Mouse (Mus musculus) C2C12 (cell line): ENCODE results near the gene Ctxn1. TPM values are rescaled to one million over a fixed set of nuclear protein-coding genes. Genes with fewer than 3 reads are reported as not detected.
"Not testable (repeated sequence)": the region's sequence is repeated elsewhere in the genome, so short reads cannot be mapped to it uniquely, and the experiment has no call there.

Source experiments
- H3K27me3 ChIP-seq: one replicate; pipeline ENCODE4 v1.6.1; 2011; ENCODE audit not compliant: control insufficient read depth, insufficient read depth, insufficient read length
- H3K36me3 ChIP-seq: one replicate; pipeline ENCODE4 v1.6.1; 2011; ENCODE audit not compliant: control insufficient read depth, insufficient read depth
- H3K4me3 ChIP-seq: one replicate; pipeline ENCODE4 v1.5.1; 2011; ENCODE audit warnings: mild to moderate bottlenecking, control low read depth; ENCODE audit not compliant: poor library complexity, insufficient read depth, severe bottlenecking
- H3K79me2 ChIP-seq: one replicate; pipeline ENCODE4 v1.6.1; 2011; ENCODE audit not compliant: control insufficient read depth, insufficient read depth
- H3K79me3 ChIP-seq: one replicate; pipeline ENCODE4 v1.6.1; 2011; ENCODE audit warnings: low read depth, control low read depth
- H3ac ChIP-seq: one replicate; pipeline ENCODE3; 2011; ENCODE audit warnings: low read depth; ENCODE audit not compliant: control insufficient read depth, insufficient read length
- CEBPB ChIP-seq: IDR thresholded peaks from one replicate; pipeline ENCODE4 v1.6.1; 2011; ENCODE audit warnings: low read depth, mild to moderate bottlenecking, control low read depth, moderate library complexity
- CTCF ChIP-seq: IDR thresholded peaks from one replicate; pipeline ENCODE4 v1.5.1; 2011; ENCODE audit not compliant: control insufficient read depth, insufficient read depth, insufficient read length
- FOSL1 ChIP-seq: IDR thresholded peaks from one replicate; pipeline ENCODE4 v1.8.0; 2011; ENCODE audit warnings: mild to moderate bottlenecking, low read length; ENCODE audit not compliant: poor library complexity, insufficient read depth, severe bottlenecking
- MAX ChIP-seq: IDR thresholded peaks from one replicate; pipeline ENCODE4 v1.6.1; 2011; ENCODE audit warnings: mild to moderate bottlenecking, control low read depth
- MYOD1 ChIP-seq: IDR thresholded peaks from one replicate; pipeline ENCODE4 v1.6.1; 2011; ENCODE audit warnings: low read depth; ENCODE audit not compliant: control insufficient read depth, insufficient read length
- MYOG ChIP-seq: IDR thresholded peaks from one replicate; pipeline ENCODE4 v1.6.1; 2011; ENCODE audit not compliant: control insufficient read depth, insufficient read length; ENCODE audit errors: extremely low read depth
- USF1 ChIP-seq: IDR thresholded peaks from one replicate; pipeline ENCODE4 v1.6.1; 2011; ENCODE audit warnings: low read depth, mild to moderate bottlenecking, control low read depth, moderate library complexity
- polyA plus RNA-seq: library from polyadenylated mRNA; unstranded; fragments of >200 nt; fragmentation: generic; extraction: Trizol; gene quantifications from one replicate; pipeline ENCODE4 v1.2.1, GENCODE M21; 2012; ENCODE audit warnings: missing spikeins

Ctxn1 gene
- polyA plus RNA-seq, 1 experiment: 45.0 TPM

DNA sequence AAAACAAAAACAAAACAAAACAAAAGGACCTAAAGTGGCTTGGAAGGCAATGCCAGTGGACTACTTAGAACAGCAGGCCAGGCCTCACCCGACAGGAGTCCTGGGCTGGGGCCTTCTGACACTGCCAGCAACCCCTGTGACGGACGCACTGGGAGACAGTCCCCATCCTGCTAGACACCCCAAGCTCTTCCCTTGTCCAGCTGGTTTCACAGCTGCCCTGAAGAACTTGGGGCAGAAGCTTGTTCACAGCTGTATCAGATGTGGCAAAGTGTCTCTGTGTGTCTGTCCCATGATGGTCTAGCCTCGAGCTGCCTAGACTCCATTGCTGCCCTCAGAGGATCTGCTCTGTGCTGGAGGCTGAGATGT, 714 bp upstream of the Ctxn1 start:
- Histone ChIP-seq H3K4me3 (no peak overlapping the region), H3K79me3 (no peaks in the 10 kb centered on the region), H3K27me3 (no peaks in the 10 kb centered on the region), H3K79me2 (peaks cover 5% of the 10 kb centered on the region), H3K36me3 (peaks cover 62% of the 10 kb centered on the region), H3ac (no peak overlapping the region)
- TF ChIP-seq USF1 (no peak), MYOD1 (no peak), MYOG (no peak), FOSL1 (no peak), CEBPB (no peak), CTCF (no peak), MAX (no peak)

GRCm38 (mm10) chr8:4258678-4259077, 396 bp downstream of the Ctxn1 start:
- TF ChIP-seq MAX: no peak
- TF ChIP-seq FOSL1: no peak
- TF ChIP-seq CTCF: no peak
- no peak for TF ChIP-seq USF1
- TF ChIP-seq MYOG: no peak
- TF ChIP-seq CEBPB: no peak
- no peak for TF ChIP-seq MYOD1
- Histone ChIP-seq H3K36me3 (peaks cover 59% of the 10 kb centered on the region), H3K79me2 (peaks cover 16% of the 10 kb centered on the region), H3K79me3 (peaks cover 8% of the 10 kb centered on the region), H3K27me3 (no peaks in the 10 kb centered on the region), H3ac (peak overlapping the region; percentile 69), H3K4me3 (peak overlapping the region; percentile 53)

DNA sequence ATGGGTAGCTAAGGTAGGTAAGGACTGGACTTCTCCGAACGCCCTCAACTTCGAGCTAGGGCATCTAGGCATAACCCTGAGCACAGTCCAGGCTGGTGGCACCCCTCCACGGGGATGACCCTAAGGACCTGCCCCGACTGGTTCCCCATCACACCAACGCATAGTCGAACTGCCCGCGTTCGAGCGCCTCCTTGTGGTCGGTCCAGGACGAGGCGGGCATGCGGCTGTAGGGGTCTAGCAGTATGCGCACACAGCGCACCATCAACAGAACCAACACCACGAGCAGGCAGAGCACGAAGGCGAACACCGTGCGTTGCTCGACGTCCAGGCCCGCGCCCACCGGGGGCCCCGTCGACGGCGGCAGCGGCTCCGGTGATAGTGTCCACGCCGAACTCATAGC, 841 bp downstream of the Ctxn1 start:
- peak overlapping the region; percentile 69 for H3ac ChIP-seq
- peaks cover 54% of the 10 kb centered on the region for H3K36me3 ChIP-seq
- H3K79me2 ChIP-seq: peaks cover 20% of the 10 kb centered on the region
- no peaks in the 10 kb centered on the region for H3K27me3 ChIP-seq
- H3K79me3 ChIP-seq: peaks cover 10% of the 10 kb centered on the region
- TF ChIP-seq MYOG: no peak
- TF ChIP-seq MAX: peak; percentile 56
- peak; percentile 97 for TF ChIP-seq CTCF
- peak overlapping the region; percentile 53 for H3K4me3 ChIP-seq

DNA sequence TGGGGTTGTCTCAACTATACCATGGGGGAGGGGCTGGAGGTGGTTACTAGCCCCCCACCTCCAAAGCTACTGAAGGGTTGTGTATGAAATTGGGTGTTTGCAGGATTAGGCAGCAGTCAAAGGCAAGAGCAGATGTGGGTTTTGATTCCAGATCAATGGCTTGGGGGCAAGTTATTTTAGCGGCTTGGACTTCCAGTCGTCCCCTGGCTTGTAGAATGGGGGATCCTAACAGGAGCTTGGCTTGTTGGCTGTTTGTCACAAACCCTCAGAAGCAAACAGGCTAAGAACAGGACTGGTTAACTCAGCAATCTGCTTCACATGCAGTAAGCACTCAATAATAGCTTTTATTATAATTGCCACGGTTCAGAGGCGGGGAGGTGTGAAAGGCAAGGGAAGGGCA, 1.7 kb downstream of the Ctxn1 start:
- no peaks in the 10 kb centered on the region for H3K27me3 ChIP-seq
- TF ChIP-seq CEBPB: no peak
- TF ChIP-seq MYOG: no peak
- TF ChIP-seq CTCF: no peak
- no peak for TF ChIP-seq FOSL1
- TF ChIP-seq MAX: no peak
- TF ChIP-seq MYOD1: no peak
- H3K36me3 ChIP-seq: peaks cover 48% of the 10 kb centered on the region
- H3K79me2 ChIP-seq: peaks cover 21% of the 10 kb centered on the region
- H3K79me3 ChIP-seq: peaks cover 10% of the 10 kb centered on the region
- H3K4me3 ChIP-seq: no peak overlapping the region
- H3ac ChIP-seq: no peak overlapping the region

GRCm38 (mm10) chr8:4256911-4257310, 2.2 kb downstream of the Ctxn1 start:
- Histone ChIP-seq H3K79me2 (peaks cover 21% of the 10 kb centered on the region), H3K79me3 (peaks cover 10% of the 10 kb centered on the region), H3ac (no peak overlapping the region), H3K4me3 (no peak overlapping the region), H3K27me3 (no peaks in the 10 kb centered on the region), H3K36me3 (peaks cover 44% of the 10 kb centered on the region)
- TF ChIP-seq CTCF: no peak
- TF ChIP-seq MYOG: no peak
- TF ChIP-seq CEBPB: no peak
- TF ChIP-seq USF1: no peak
- no peak for TF ChIP-seq FOSL1
- no peak for TF ChIP-seq MYOD1
- no peak for TF ChIP-seq MAX

GRCm38 (mm10) chr8:4255471-4255870, 3.6 kb downstream of the Ctxn1 start:
- not testable (repeated sequence) for H3K27me3 ChIP-seq, H3ac ChIP-seq, H3K4me3 ChIP-seq
- Histone ChIP-seq H3K79me2 (peaks cover 21% of the 10 kb centered on the region), H3K79me3 (peaks cover 11% of the 10 kb centered on the region), H3K36me3 (peaks cover 30% of the 10 kb centered on the region)
